Mouse (Mus musculus) megakaryocyte-erythroid progenitor cell, adult 5-6 weeks (primary cell): ENCODE results near the gene Cobl. TPM values are rescaled to one million over a fixed set of nuclear protein-coding genes. Genes with fewer than 3 reads are reported as not detected.

Source experiments
- ATAC-seq: replicated peaks from 2 replicates; pipeline ENCODE4 v1.8.0; 2016; ENCODE audit warnings: mild to moderate bottlenecking, inconsistent platforms; ENCODE audit not compliant: severe bottlenecking, poor library complexity, low FRiP score, low TSS enrichment
- total RNA-seq, 2 experiments: library from RNA; stranded (forward) in 1 of 2; stranded (reverse) in 1 of 2; fragments of 200-1000, 215-1000 nt in 1 of 2; fragments of >200 nt in 1 of 2; fragmentation: Nextera tagmentation in 1 of 2; gene quantifications; 2 replicates each; pipeline ENCODE4 v1.2.3; 2014 to 2017

Cobl gene
- total RNA-seq, 2 experiments from 2014 or later = not detected

DNA sequence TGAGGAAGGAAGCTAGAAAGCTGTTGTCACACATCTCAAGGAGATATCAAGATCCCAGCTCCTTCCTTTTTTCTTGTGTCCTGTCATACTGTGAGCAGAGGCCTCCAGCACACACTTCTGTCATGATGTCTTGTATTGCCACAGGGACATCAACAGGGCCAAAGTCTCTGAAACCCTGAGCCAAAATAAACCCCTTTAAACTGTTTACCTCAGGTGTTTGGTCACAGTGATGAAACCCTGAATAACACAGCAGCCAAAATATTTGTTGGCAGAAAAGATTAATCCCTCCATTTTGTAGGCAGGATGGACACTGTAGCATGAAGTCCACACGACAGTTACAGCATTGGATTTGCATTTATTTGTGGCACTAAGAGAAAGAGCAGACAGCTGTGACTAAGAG is 228.4 kb downstream of the Cobl start:
- no peak for ATAC-seq

DNA sequence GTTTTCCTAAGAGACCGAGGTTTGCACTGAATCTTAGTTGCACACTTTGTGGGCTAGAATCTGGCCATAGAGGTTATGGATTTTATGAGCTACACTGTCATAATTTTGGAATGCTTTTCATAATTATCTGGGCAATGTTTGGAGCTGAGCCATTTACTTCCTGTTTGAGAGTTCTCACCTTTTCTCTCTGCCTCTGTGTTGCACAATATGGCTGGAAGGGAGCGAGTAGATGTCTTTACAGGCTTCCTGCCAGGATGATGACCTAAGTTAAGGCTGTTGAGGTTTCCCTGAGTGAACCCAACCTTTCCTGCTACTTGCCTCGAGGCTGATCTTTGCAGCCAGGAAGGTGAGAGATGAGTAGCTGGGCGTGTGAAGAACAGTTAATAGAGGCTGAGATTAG is 229.9 kb downstream of the Cobl start:
- no peak for ATAC-seq

DNA sequence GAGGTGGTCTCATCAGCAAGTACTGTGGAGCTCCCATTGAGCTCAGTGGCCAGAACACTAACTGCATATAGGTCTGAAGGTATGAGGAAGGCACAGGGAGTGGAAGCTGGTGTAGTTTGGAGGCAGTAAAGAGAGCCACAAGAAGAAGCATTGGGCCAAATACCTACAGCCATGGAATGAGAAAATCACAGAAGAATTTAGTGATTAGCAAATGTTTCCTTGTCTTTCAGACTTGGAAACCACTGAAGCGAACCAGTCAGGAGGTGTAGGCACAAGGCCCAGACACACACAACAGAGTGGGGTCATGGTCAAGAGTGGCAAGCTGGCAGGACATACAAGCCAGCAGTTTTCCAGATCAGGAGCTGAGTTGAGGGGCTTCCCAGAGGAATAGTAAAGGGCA is 230.6 kb downstream of the Cobl start:
- no peak for ATAC-seq

DNA sequence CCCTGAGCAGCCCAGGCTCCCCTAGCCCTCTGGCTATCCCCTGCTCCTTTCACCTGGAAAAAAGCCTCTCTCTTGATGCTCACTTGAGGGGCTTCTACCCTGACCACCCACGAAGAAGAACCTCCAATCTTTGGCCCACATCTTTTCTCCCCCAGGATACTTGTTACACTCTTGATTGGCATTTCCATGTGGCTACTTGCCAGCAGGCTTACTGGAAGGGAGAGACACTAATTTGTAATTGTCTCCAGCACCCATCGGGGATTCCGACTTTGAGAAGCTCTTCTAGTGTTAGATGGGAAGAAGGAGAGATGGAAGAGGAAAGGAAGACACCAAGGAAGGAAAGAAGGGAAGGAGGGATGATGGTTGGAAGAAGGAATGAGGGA is 232.0 kb downstream of the Cobl start:
- no peak for ATAC-seq

DNA sequence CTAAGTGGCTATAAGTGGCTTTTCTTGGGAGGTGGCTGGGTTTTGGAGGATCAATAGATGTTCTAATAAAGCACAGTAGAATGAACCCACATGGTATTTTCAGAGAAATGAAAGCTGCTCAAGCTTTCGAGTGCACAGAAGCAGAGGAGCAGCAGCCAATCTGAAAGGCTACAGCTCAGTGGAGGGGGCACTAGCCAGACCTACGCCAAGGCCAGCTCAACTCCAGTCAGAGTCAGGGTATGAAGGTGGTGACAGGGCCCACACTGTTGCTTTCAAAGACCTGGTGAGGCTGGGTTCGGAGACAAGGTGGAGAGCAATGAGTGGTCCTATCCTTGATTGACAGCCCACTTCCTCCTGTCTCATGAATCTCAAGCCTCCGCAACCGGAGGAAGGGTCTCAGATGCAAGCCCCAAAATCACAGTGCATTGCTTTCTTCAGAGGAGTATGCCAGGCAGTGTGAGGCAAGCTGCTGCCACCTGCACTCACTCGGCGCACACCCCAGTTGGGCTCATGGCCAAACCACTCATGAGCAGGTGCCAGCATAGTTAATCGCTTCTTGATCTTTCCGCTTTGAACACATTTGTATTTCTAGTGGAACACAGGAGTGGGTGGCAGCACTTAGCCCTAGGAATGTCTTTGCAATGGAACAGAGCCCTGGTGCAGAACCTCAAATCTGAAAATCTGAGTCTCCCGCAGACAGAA is 232.6 kb downstream of the Cobl start:
- ATAC-seq = no peak

DNA sequence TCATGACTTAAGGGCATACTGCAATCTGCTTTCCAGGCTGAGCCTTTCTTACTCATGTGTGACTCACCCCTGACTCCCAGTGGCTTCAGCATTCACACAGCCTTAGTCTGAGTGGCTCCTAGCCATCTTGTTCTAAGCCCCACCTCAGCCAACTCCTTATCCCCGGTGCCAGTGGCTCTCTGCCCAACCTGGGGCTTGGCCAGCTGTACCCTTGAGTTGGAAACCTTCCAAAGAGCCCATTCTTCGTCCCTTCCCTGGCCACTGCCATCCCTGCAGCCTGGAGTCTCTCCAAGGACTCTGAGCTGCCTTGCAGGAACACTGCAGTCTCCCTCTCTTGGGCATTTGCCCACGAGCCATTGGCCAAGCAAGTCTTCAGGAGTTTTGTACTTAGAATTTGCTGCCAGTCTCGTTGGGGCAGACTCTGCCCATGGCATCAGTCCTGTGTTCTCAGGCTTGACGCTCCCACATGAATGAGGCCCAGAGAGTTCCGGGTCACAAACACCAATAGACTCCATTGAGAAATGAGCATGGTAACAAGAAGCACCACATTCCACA is 233.2 kb downstream of the Cobl start:
- ATAC-seq = no peak

DNA sequence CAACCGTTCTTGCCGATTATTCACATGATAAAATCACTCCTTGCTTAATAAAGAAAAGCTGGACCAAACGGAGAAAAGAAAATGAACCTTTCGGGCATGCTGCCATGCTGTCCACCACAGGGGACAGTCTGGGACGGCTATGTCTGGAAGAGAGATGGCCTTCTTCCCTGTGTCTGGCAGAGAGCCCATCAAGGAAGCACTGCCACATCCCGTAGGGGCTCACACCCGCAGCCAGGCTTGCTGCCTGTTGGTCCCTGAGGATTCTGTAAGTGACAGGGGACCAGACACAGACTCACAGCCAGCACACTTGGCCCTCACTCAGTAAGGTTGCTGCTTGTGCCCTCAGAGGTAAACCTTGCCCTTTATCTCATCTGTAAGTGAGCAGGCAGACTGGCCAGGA is 235.3 kb downstream of the Cobl start:
- ATAC-seq = no peak

DNA sequence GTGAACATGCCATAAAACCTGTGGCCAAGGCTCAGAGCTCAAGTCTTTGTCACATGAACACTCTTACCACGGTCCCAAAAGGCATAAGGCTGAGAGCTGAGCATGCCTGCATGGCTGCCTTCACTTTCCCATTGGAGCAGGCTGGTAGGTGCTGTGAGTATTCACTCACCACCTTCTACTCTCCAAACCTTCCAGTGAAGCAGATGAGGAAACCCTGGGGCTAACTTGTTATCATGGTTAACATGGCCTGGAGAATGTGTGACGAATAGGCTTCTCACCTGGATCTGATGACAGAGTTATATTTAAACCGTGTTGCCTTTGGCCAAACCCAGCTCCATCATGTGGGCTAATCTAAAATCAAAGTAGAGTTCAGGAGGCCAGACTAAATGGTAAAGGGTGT is 237.4 kb downstream of the Cobl start:
- ATAC-seq = no peak

DNA sequence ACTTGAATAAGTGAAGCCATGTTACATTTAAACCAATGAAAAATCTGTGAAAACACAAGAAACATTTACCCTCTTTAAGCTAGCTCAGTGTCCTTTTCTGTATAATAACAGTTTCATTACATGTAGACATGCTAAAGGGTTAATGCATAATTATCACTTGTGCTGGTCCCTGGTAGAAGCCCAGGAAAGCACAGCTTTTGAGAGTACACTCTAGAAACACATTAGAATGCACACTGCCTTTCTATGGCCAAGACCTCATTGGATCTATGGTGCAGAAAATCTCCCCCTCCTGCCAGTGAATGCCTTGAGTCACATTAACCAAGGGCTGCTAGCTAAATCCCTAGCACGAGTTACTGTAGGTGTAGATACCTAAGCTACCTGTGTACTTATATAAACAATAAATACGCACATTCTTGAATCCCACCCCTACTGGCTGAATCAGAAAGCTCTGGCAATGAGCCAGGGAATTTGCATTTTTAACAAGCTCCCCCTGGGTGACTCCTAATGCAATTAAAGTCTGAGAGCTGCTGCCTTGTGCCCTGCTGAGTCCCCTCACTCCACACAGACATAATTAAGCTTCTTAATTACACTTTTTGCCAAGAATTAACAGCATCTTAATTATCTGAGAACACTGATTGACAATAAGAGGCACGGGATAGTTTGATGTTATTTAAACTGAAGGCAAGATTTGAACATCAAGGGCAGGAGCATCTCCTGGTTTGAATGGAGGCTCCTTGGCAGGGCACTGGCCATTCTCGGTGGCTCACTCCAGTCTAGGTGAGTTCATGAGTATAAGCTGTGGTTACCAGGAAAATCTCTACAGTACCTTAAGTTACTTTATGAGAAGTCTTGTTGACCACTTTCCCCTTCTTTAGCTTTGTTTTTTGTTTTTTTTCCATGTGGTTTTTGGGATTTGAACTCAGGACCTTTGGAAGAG is 244.9 kb downstream of the Cobl start:
- ATAC-seq = no peak

DNA sequence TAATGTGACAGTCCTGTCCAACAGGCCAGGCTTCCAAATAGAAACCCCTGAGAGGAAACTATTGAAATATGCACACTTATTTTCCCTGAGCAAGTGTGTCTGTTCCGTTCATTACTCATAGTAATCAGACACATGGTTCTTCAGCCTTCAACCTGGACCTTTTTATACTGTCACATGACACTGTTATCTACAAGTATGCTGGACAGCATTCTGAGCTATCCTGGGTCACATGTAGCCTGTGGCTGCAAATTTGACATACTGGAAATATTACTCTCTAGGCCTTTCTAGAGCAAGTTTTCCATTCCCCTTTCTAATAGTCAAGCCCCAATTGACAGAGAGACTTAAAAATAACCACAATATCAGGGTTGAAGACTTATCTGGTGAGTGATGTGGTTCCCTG is 247.9 kb downstream of the Cobl start:
- ATAC-seq = no peak

DNA sequence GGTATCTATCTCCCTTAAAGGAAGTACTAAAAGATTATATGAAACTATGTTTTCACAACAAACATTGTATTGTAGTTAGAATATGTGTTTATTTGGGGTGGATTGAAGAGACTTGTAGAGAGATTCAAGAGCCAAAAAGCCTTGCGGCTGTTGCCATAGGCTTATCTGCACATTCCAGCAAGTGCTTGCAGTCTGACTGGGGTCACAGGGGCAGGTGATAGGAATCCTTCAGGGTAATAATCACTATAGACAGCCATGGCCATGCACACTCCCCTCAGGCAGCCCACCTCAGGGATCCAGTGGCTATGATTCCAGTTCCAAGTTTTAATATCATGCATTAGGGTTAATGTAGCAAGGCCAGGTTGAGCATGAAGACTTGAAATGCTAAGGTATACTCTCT is 249.2 kb downstream of the Cobl start:
- ATAC-seq = no peak

DNA sequence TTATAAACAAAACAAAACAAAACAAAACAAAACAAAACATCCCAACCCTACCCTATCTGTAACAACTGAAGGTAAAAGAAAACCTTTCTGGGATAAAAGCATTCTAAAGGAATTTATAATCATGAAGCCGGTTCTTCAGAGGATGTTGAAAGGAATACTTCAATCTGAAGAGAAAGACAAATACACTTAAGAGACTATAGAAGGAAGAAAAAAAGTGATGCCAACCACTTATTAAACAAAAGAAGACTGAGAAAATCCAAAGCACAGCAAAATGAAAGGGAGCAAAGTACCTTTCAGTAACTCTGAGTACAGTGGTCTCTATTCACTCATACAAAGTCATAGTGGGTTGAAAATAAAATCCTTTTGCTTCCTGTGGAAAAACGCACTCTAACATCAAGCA is 256.2 kb downstream of the Cobl start:
- ATAC-seq = no peak

DNA sequence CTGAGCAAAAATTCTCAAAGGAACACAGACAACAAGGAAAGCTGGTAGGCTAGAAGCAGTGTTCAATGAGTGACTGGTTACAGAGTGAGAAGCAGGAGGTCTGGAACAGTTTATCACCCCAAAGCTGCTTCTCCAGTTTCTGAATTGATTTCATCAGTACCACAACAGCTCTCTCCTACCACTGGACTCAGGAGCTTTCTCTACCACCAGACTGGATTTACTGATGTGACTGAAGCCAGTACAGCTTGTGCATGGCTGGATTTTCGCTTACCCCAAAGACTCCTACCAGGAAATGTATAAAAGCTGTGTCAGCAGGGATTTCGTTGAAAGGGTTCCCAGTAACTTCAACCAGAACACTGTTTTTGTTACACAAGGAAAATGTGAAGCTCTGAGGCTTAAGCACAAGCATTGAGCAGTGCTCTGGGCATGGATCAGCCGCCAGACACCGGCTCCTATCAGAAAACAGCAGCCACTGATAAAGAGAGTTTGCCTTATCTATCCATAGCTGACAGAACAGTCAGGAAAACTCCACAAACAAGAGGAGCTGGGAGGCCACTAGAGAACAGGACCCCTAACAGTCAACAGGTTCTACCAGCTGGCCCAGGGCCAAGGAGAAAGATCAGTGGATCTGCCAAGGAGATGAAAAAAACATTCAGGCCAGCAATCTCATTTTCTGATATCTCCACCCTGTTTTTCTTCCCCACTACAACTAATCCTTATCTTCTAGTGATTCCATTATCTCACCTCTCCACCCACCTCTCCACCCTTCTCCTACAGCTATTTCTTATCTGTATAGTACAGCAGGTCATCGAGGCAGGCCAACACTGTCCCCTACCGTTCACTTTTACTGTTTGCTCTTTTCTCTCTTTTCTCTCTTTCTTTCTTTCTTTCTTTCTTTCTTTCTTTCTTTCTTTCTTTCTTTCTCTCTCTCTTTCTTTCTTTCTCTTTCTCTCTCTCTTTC is 259.3 kb downstream of the Cobl start:
- ATAC-seq = peak; percentile 82

DNA sequence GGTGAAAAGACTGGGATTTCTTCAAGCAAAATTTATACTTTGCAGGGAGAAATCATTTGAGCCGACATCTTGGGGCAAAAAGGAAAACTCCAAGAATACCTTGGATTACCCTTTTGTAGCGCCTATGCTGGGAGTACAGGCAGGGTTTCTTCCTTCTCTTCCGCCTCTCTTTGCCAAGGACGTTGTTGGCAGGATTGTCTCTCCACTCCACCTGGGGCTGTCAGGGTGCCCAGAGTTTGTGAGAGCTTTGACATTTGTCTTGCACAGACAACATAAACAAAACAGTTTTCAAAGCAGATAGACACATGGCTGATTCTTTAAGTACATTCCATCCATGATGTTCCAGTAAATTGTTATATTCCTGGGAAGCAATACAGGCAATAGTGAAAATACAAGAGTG is 265.3 kb downstream of the Cobl start:
- ATAC-seq = no peak

DNA sequence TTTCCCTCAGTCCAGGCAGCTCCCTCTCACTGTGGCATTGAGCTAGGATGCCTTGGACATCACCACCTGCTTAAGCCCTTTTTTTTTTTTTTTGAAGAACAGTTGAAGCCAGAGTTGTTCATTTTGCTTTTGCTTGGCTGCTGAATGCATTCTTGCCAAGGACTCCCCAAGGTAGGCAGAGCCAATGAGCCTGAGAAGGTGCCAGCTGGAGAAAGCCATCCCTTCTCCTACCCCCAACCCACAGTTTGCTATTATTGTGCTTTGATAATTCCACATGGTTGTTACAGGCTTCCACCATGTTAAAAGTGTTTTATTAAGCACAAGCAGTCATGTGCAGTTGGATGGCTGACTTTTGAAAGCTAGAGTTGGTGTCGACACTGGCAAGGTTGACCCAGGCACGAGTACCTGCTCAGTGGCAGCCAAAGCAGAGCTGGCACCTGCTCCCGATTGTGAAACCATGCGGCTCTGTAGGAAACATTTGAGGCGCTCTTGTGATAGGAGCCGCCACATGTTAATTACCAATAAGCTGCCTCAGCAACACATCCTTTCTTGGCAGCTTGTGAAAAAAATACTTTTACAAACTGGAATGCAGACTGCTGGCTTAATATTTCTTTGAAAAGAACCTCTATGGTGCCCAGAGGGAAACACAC is 265.9 kb downstream of the Cobl start:
- no peak for ATAC-seq

DNA sequence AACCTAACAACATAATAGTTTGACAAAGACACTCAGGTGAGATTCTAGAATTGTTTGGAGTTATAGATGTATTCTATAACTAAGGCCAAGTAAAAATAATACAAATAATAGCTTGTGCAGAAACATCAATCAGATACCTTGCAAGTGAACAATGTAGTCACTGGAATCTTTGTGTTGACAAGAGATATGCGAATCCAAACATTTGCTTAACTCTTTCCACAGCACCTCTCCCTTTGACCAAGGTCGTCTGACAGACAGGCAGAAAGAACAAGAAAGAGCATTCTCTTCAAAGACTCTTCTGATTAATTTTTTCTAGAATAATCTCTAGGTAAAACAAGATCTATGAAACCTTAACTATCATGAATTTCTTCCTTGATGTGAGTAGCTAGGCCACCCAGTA is 266.7 kb downstream of the Cobl start:
- no peak for ATAC-seq

DNA sequence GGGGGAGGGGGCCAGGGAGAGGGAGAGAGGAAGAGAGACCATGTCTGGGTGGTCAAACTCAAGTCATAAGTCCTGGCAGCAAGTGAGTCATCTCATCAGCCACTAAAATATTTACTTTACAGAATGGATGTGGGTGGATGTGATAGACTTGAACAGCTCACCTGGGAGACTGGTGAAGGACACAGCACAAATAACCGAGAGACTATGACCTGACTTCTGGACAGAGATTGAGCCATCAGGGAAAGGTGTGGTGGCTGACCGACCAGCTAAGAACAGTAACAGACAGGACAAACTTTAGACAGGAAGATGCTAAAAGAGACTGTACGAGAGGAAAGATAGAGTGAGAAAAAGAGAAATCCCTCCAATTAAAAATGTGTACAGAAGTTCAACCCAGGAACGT is 267.2 kb downstream of the Cobl start:
- no peak for ATAC-seq

DNA sequence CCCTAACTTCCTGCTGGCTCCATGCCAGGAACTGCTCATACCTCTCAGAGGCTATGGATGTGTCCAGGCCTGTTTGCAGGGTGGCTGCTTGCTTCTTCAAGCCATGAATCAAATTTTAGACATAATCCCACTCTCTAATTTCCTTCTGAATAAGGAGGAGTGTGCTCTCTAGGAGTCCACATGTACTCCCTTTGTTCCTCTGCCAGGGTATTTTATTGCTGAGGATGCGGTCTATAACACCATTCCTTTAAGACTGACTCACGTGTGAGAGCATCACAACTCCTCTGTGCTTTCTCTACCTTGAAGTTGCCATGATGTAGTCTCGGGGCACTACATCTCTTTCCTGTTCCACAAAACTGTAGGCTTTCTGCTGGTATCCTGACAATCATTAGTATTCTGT is 269.4 kb downstream of the Cobl start:
- ATAC-seq = no peak

DNA sequence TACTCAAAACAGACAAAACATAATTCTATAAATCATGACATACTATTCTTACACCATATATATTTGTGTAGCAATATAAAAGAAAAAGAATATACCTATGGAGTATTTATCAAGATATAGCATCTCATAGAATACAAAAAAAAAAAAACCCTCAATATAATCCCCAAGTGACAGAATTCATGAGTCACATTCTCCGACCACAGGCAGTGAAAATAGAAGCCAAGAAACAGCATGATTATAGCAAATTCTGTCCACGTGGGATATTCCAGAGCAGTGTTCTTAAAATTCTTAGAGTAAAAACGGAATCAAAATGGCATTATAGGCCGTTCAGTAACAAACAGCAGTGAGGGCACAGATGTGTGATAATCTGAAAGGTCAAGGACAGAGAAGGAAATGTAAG is 271.4 kb downstream of the Cobl start:
- ATAC-seq = no peak
